Mouse (Mus musculus) left cerebral cortex, postnatal 14 days (tissue): ENCODE results near the gene Olfr1306. TPM values are rescaled to one million over a fixed set of nuclear protein-coding genes. Genes with fewer than 3 reads are reported as not detected.

ENCODE experiments used
- DNase-seq, 2 experiments: peaks; one replicate each; pipeline ENCODE4 v3.0.0; 2021 to 2022; ENCODE audit warnings: low spot score in 2 of 2, mixed read lengths in 1 of 2
- intact Hi-C: fragments of 180-260 bp; cut with DNase I; formaldehyde crosslinking; loops from one replicate; pipeline ENCODE4 v1.15.1; 2025
- long read RNA-seq, 2 experiments: library from polyadenylated mRNA; stranded (forward); transcript quantifications; one replicate each; pipeline ENCODE4 v2.0.0; 2021
- total RNA-seq, 2 experiments: library from RNA; stranded (reverse); gene quantifications; 2 replicates each; pipeline ENCODE4 v1.2.3; 2021

Gene Olfr1306
- total RNA-seq: not detected
- long read RNA-seq, experiment 1: 0 reads
- long read RNA-seq, experiment 2: 0 reads

- DNase-seq: no peak
- intact Hi-C loops: no loop called here
These were observed at the start of gene Olfr1306 for GRCm38 (mm10) chr2:111916171-111916570. Gene Olfr1306, minus strand, starts transcription at chr2:111916271.

DNA sequence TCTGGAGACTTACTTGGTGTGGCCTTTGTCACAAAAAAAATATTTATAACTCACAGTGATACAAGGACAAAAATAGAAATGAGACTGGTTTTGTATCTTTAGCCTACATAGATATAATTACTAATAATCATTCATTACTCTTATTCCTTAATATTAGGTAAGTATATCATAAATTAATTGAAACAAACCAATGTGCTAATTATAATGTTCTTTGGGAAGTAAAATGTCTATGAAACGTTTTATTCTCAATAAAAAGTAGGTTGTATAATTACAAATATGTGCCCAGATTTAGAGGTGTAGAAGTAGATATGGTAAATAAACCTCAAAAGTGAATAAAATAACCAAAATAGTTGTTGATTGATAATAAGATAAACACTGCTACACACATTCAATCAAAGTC, 48.8 kb upstream of the Olfr1306 start, which contains the start of gene Olfr1308:
TSS of gene Olfr1308 (minus strand) at position 101 of the 400 bp plus-strand sequence.
- no peak for DNase-seq
- intact Hi-C loops: no loop called here

DNA sequence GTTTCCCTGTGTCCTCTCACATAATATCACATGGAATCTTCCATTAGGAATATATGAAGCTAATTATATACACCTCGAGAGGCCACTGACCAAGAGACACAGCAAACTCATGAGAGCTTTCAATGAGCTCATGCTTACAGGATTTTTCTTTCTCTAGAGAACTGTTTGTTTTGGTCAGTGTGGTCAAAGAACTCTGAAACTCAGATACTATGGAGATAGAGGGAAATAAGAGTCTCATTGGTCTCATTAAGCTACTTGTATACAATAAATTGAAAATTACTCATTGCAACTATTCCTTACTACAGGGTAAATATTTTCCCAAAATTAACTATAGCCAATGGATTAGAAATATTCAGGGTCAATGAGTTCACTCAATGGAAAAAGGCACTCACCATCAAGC, 33.3 kb upstream of the Olfr1306 start, which contains the start of gene Olfr1307:
TSS of gene Olfr1307 (minus strand) at position 101 of the 400 bp plus-strand sequence.
- intact Hi-C loops: no loop called here

GRCm38 (mm10) chr2:111877049-111877448, 39.0 kb downstream of the Olfr1306 start, which contains the start of gene Olfr1305:
Gene Olfr1305, minus strand, starts transcription at chr2:111877149.
- DNase-seq: no peak
- intact Hi-C loops: no loop called here

More for the DNA sequence above, 33.3 kb upstream of the Olfr1306 start, which contains the start of gene Olfr1307:
- DNase-seq: no peak

Other genes starting within 250 kb of the Olfr1306 start
- gene Olfr1301, start 165.3 kb downstream of the Olfr1306 start, total RNA-seq: not detected
- not detected for gene Olfr1302, start 138.8 kb downstream of the Olfr1306 start, total RNA-seq
- not detected for gene Olfr1303, start 95.9 kb downstream of the Olfr1306 start, total RNA-seq
- gene Olfr1305, start 39.1 kb downstream of the Olfr1306 start, total RNA-seq: not detected
- gene Olfr1307, start 33.2 kb upstream of the Olfr1306 start, total RNA-seq: under 1 TPM; 0.04 to 0.07 TPM
- not detected for gene Olfr1308, start 48.7 kb upstream of the Olfr1306 start, total RNA-seq
- gene Olfr1309, start 74.0 kb upstream of the Olfr1306 start, total RNA-seq: not detected
- gene Olfr1310, start 96.4 kb upstream of the Olfr1306 start, total RNA-seq: not detected
- gene Olfr1311, start 108.1 kb upstream of the Olfr1306 start, total RNA-seq: not detected
- not detected for gene Olfr1312, start 134.0 kb upstream of the Olfr1306 start, total RNA-seq
- gene Olfr1313, start 161.6 kb upstream of the Olfr1306 start, total RNA-seq: not detected
- gene Olfr1314, start 180.5 kb upstream of the Olfr1306 start, total RNA-seq: not detected
- gene Olfr1315-ps1, start 199.2 kb upstream of the Olfr1306 start, total RNA-seq: not detected
- not detected for gene Olfr1316, start 218.7 kb upstream of the Olfr1306 start, total RNA-seq
- gene Olfr1317, start 224.1 kb upstream of the Olfr1306 start, total RNA-seq: not detected
- gene Olfr1318, start 237.9 kb upstream of the Olfr1306 start, total RNA-seq: not detected